Mouse (Mus musculus) kidney, adult 2 months (tissue): Measurements from ENCODE around the gene Pced1b. TPM values are rescaled to one million over a fixed set of nuclear protein-coding genes. Genes with fewer than 3 reads are reported as not detected.

Experiments used
- DNase-seq: peaks from one replicate; pipeline ENCODE4 v3.0.0; 2021
- H3K27ac ChIP-seq: fragments of 200-500 bp; 2 replicates; pipeline ENCODE4 v1.5.1; 2012; ENCODE audit warnings: low read depth, low read length, control low read depth, inconsistent platforms; ENCODE audit not compliant: insufficient read depth
- H3K27me3 ChIP-seq: fragments of 200-500 bp; replicated peaks from 2 replicates; pipeline ENCODE4 v1.6.1; 2012; ENCODE audit warnings: mild to moderate bottlenecking, moderate library complexity, low read length, inconsistent platforms; ENCODE audit not compliant: control insufficient read depth, insufficient read depth
- H3K36me3 ChIP-seq: fragments of 200-500 bp; 2 replicates; pipeline ENCODE4 v1.6.1; 2012; ENCODE audit warnings: mild to moderate bottlenecking, moderate library complexity, low read length, inconsistent platforms; ENCODE audit not compliant: control insufficient read depth, insufficient read depth
- H3K4me1 ChIP-seq: fragments of 200-500 bp; 2 replicates; pipeline ENCODE4 v1.6.1; 2011; ENCODE audit warnings: low read length; ENCODE audit not compliant: control insufficient read depth, insufficient read depth
- H3K4me3 ChIP-seq: fragments of 200-500 bp; 2 replicates; pipeline ENCODE4 v1.5.1; 2011; ENCODE audit warnings: mild to moderate bottlenecking, low read depth, low read length, control low read depth; ENCODE audit not compliant: insufficient read depth
- CTCF ChIP-seq: fragments of 200-500 bp; conservative IDR thresholded peaks from 2 replicates; pipeline ENCODE4 v1.5.1; 2011; ENCODE audit warnings: low read depth, mild to moderate bottlenecking, control low read depth, low read length, moderate library complexity, mixed read lengths; ENCODE audit not compliant: insufficient read depth, insufficient read length
- POLR2A ChIP-seq: fragments of 200-500 bp; IDR thresholded peaks from one replicate; pipeline ENCODE4 v1.6.1; 2011; ENCODE audit warnings: low read depth, low read length, control low read depth
- WGBS: fragments of 180-500 bp; shearing (Covaris S2); methylation state at CpG from one replicate; pipeline ENCODE4 v1.1.7; 2018; 5-methylcytosine and 5-hydroxymethylcytosine counted together
- polyA plus RNA-seq: library from polyadenylated mRNA; depleted of rRNA; stranded (reverse); fragments of >200 nt; gene quantifications from 2 replicates; pipeline ENCODE4 v1.2.3, GENCODE M21; 2012

Pced1b gene
- polyA plus RNA-seq, 1 experiment = 8.2 TPM

- TF ChIP-seq POLR2A = no peak
- TF ChIP-seq CTCF = no peak
- 28% methylated on average over 8 of the region's 8 CpGs for WGBS
- no peaks in the 10 kb centered on the region for H3K27me3 ChIP-seq
- no peaks in the 10 kb centered on the region for H3K36me3 ChIP-seq
- DNase-seq = peak; percentile 36
- no peaks in the 10 kb centered on the region for H3K4me1 ChIP-seq
- no peak overlapping the region for H3K4me3 ChIP-seq
- no peak overlapping the region for H3K27ac ChIP-seq
Measured at GRCm38 (mm10) chr15:97257206-97257775, 10.4 kb downstream of the Pced1b start.

DNA sequence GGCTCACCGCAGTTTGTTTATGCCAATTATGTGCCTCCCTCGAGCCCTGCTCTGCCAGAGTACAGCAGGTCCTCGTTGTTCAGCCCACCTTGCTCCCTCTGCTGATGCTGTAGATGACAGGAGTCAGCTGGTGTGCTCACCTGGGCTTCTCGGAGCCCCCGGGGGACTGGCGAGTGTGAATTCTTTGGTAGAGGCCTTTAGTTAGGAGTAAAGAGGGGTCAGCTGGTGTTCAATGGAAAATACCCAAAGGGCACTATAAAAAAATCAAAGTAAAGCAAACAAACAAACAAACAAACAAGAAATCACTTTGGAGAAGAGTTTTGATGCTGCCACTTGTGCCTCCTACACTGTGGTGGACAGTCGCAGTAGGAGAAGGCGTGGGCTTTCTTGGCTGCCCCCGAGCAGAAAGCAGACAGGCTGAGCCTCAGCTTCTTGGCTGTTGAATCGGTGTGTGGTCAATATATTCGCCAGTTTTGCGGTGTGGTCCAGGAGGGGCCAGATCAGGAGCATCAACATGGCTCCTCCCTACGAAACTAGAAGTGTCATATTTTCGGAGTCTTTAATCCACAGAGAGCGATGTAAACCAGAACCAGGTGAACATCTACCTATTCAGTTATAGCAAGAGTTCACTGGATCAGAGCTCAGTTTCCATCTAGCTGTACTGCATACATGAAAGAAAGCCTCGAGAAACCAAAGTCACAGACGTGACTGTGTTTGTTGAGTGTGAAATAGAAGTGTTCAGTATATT lies 11.8 kb downstream of the Pced1b start:
- TF ChIP-seq POLR2A (no peak), CTCF (no peak)
- Histone ChIP-seq H3K4me3 (no peak overlapping the region), H3K36me3 (no peaks in the 10 kb centered on the region), H3K27me3 (no peaks in the 10 kb centered on the region), H3K4me1 (no peaks in the 10 kb centered on the region), H3K27ac (no peak overlapping the region)
- WGBS = 87% methylated on average over 17 of the region's 17 CpGs
- no peak for DNase-seq

- H3K27ac ChIP-seq = no peak overlapping the region
- TF ChIP-seq POLR2A (no peak), CTCF (no peak)
- H3K27me3 ChIP-seq = no peaks in the 10 kb centered on the region
- H3K4me3 ChIP-seq = no peak overlapping the region
- 44% methylated on average over 8 of the region's 8 CpGs for WGBS
- H3K4me1 ChIP-seq = no peaks in the 10 kb centered on the region
- no peak for DNase-seq
- H3K36me3 ChIP-seq = no peaks in the 10 kb centered on the region
Measured at GRCm38 (mm10) chr15:97259300-97259699, 12.4 kb downstream of the Pced1b start.

GRCm38 (mm10) chr15:97259968-97260597 lies 13.2 kb downstream of the Pced1b start:
- H3K4me3 ChIP-seq = no peak overlapping the region
- DNase-seq = no peak

DNA sequence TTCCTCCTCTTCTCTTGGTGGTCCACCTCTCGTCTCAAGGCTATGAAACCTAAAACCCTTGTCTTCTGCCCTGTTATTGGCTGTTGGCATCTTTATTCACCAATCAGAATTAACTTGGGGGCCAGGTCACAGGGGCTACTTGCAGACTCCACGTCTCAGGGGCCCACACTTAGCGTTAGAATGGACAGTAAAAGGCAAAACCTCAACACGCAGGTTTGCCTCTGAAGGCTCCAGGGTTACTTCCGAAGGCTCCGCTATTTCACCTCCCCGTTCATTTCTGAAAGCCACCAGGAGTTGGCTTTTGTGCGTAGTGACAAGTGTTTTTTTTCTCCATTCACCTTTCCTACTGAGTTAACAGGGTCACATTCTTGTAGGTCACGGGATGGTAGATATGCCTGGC lies 15.3 kb downstream of the Pced1b start:
- Histone ChIP-seq H3K4me1 (no peaks in the 10 kb centered on the region), H3K36me3 (no peaks in the 10 kb centered on the region), H3K27me3 (no peaks in the 10 kb centered on the region), H3K27ac (no peak overlapping the region), H3K4me3 (no peak overlapping the region)
- no peak for DNase-seq
- WGBS = 54% methylated on average over 9 of the region's 9 CpGs
- TF ChIP-seq CTCF (no peak), POLR2A (no peak)

More at GRCm38 (mm10) chr15:97259968-97260597, 13.2 kb downstream of the Pced1b start:
- no peaks in the 10 kb centered on the region for H3K36me3 ChIP-seq
- WGBS = 81% methylated on average over 11 of the region's 11 CpGs
- no peaks in the 10 kb centered on the region for H3K4me1 ChIP-seq
- no peak for TF ChIP-seq POLR2A
- TF ChIP-seq CTCF = no peak
- no peaks in the 10 kb centered on the region for H3K27me3 ChIP-seq
- no peak overlapping the region for H3K27ac ChIP-seq

DNA sequence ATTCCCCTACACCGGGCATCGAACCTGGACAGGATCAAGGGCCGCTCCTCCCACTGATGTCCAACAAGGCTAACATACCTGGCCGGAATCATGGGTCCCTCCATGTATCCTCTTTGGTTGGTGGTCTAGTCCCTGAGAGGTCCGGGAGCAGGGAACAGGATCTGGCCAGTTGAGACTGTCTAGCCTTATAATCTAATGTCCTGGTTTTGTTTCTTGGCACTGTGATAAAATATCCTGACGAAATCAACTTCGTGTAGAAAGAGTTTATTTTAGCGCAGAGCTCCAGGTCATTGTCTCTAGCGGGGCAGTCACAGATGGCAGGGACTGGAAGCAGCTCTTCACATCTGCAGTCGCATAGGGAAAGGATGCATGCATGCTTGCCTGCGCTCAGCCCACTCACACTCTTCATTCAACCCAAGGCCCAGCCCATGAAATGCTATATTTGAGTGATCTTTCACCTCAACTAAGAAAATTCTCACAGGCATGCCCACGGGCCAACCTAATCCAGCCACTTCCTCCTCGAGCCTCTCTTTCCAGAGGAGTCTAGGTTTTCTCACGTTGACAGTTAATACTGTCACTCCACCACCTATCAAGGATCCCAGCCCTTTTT lies 19.4 kb downstream of the Pced1b start:
- TF ChIP-seq POLR2A = no peak
- TF ChIP-seq CTCF = no peak
- Histone ChIP-seq H3K27ac (no peak overlapping the region), H3K4me1 (no peaks in the 10 kb centered on the region), H3K27me3 (no peaks in the 10 kb centered on the region), H3K36me3 (no peaks in the 10 kb centered on the region), H3K4me3 (no peak overlapping the region)
- 64% methylated on average over 14 of the region's 14 CpGs for WGBS
- no peak for DNase-seq

GRCm38 (mm10) chr15:97267094-97267695 lies 20.3 kb downstream of the Pced1b start:
- no peak overlapping the region for H3K4me3 ChIP-seq
- 0 out of 2 replicates have a peak, but pooled peaks cover 3% of the 10 kb centered on the region for H3K4me1 ChIP-seq
- no peaks in the 10 kb centered on the region for H3K27me3 ChIP-seq
- TF ChIP-seq CTCF (no peak), POLR2A (no peak)
- H3K27ac ChIP-seq = no peak overlapping the region
- WGBS = 44% methylated on average over 8 of the region's 8 CpGs
- no peak for DNase-seq
- H3K36me3 ChIP-seq = no peaks in the 10 kb centered on the region
